Mouse (Mus musculus) kidney, embryonic 16.5 days (tissue): ENCODE measurements around the gene Phf11c. TPM values are rescaled to one million over a fixed set of nuclear protein-coding genes. Genes with fewer than 3 reads are reported as not detected.
A peak's percentile ranks its signal among the peaks of the same experiment; 100 is the strongest.
"Not testable (repeated sequence)": the region's sequence is repeated elsewhere in the genome, so short reads cannot be mapped to it uniquely, and the experiment has no call there.

Experiments used
- ATAC-seq: fragments of 200-750 bp; cut with Nextera tagmentation; 2 replicates; pipeline ENCODE4 v1.8.0; 2017; ENCODE audit warnings: moderate TSS enrichment; ENCODE audit not compliant: low FRiP score, low TSS enrichment
- H3K27ac ChIP-seq: fragments of 300-500 bp; sonication (generic); 2 replicates; pipeline ENCODE4 v1.5.1; 2014; ENCODE audit warnings: low read length
- H3K27me3 ChIP-seq: fragments of 300-500 bp; sonication (generic); 2 replicates; pipeline ENCODE4 v1.6.1; 2014; ENCODE audit warnings: low read length, control low read depth, mixed read lengths; ENCODE audit not compliant: insufficient read depth
- H3K36me3 ChIP-seq: fragments of 300-500 bp; sonication (generic); 2 replicates; pipeline ENCODE4 v1.6.1; 2014; ENCODE audit warnings: low read length, control low read depth, mixed read lengths; ENCODE audit not compliant: insufficient read depth
- H3K4me1 ChIP-seq: fragments of 300-500 bp; sonication (generic); 2 replicates; pipeline ENCODE4 v1.6.1; 2014; ENCODE audit warnings: low read length, control low read depth, mixed read lengths; ENCODE audit not compliant: insufficient read depth
- H3K4me2 ChIP-seq: fragments of 300-500 bp; sonication (generic); replicated peaks from 2 replicates; pipeline ENCODE4 v1.6.1; 2014; ENCODE audit warnings: low read depth, low read length
- H3K4me3 ChIP-seq: fragments of 300-500 bp; sonication (generic); 2 replicates; pipeline ENCODE4 v1.5.1; 2014; ENCODE audit warnings: mild to moderate bottlenecking, low read length
- H3K9ac ChIP-seq: fragments of 300-500 bp; sonication (generic); replicated peaks from 2 replicates; pipeline ENCODE4 v1.6.1; 2014; ENCODE audit warnings: low read length
- H3K9me3 ChIP-seq: fragments of 300-500 bp; sonication (generic); 2 replicates; pipeline ENCODE4 v1.6.1; 2016; ENCODE audit warnings: low read length, control low read depth
- WGBS: fragments of 180-500 bp; shearing (Covaris S2); extraction: QIAGEN DNeasy Blood & Tissue Kit; methylation state at CpG from one replicate; pipeline ENCODE4 v1.1.7; 2014; 5-methylcytosine and 5-hydroxymethylcytosine counted together
- polyA plus RNA-seq: library from polyadenylated mRNA; unstranded; fragments of >200 nt; fragmentation: Nextera tagmentation; extraction: Ambion mirVana; gene quantifications from 2 replicates; pipeline ENCODE4 v1.2.1, GENCODE M21; 2015

The Phf11c gene
- polyA plus RNA-seq, 1 experiment from 2014 or later: 0.74 TPM

- no peaks in the 10 kb centered on the region for H3K4me1 ChIP-seq
- ATAC-seq: no peak
These were observed 27.9 kb upstream of the Phf11c start for GRCm38 (mm10) chr14:59422912-59423663.

GRCm38 (mm10) chr14:59418171-59418570 is 23.0 kb upstream of the Phf11c start:
- no peak for ATAC-seq
- 89% methylated on average over 4 of the region's 4 CpGs for WGBS

More at GRCm38 (mm10) chr14:59422912-59423663, 27.9 kb upstream of the Phf11c start:
- Histone ChIP-seq H3K4me2 (no peak overlapping the region), H3K27ac (no peak overlapping the region), H3K9ac (no peak overlapping the region), H3K9me3 (no peaks in the 10 kb centered on the region), H3K4me3 (no peak overlapping the region), H3K36me3 (0 out of 2 replicates have a peak, but pooled peaks cover 6% of the 10 kb centered on the region), H3K27me3 (no peaks in the 10 kb centered on the region)
- WGBS: 58% methylated on average over 11 of the region's 11 CpGs

GRCm38 (mm10) chr14:59414979-59415378 is 19.8 kb upstream of the Phf11c start:
- ATAC-seq, H3K4me3 ChIP-seq, H3K9ac ChIP-seq, H3K27ac ChIP-seq, H3K9me3 ChIP-seq, H3K4me1 ChIP-seq, H3K4me2 ChIP-seq, H3K27me3 ChIP-seq: not testable (repeated sequence)
- WGBS: 89% methylated on average over 2 of the region's 2 CpGs
- peaks cover 20% of the 10 kb centered on the region for H3K36me3 ChIP-seq

More at GRCm38 (mm10) chr14:59418171-59418570, 23.0 kb upstream of the Phf11c start:
- no peaks in the 10 kb centered on the region for H3K4me1 ChIP-seq
- no peak overlapping the region for H3K4me2 ChIP-seq
- peaks cover 17% of the 10 kb centered on the region for H3K36me3 ChIP-seq
- no peak overlapping the region for H3K9ac ChIP-seq
- H3K4me3 ChIP-seq: no peak overlapping the region
- no peaks in the 10 kb centered on the region for H3K27me3 ChIP-seq
- H3K9me3 ChIP-seq: no peaks in the 10 kb centered on the region
- H3K27ac ChIP-seq: no peak overlapping the region

GRCm38 (mm10) chr14:59396999-59397398 is 1.8 kb upstream of the Phf11c start:
- H3K27ac ChIP-seq: no peak overlapping the region
- 76% methylated on average over 2 of the region's 2 CpGs for WGBS
- H3K9me3 ChIP-seq: no peaks in the 10 kb centered on the region
- no peak overlapping the region for H3K4me2 ChIP-seq
- H3K4me1 ChIP-seq: no peaks in the 10 kb centered on the region
- no peak overlapping the region for H3K9ac ChIP-seq
- H3K36me3 ChIP-seq: no peaks in the 10 kb centered on the region
- no peaks in the 10 kb centered on the region for H3K27me3 ChIP-seq
- no peak for ATAC-seq
- no peak overlapping the region for H3K4me3 ChIP-seq

GRCm38 (mm10) chr14:59390181-59390580 is 5.0 kb downstream of the Phf11c start:
- 64% methylated on average over 4 of the region's 4 CpGs for WGBS
- not testable (repeated sequence) for H3K9me3 ChIP-seq, H3K27ac ChIP-seq, H3K9ac ChIP-seq, H3K4me1 ChIP-seq, H3K27me3 ChIP-seq, H3K4me2 ChIP-seq, H3K4me3 ChIP-seq, H3K36me3 ChIP-seq
- ATAC-seq: 0 out of 2 replicates have a peak, but pooled peaks have one; percentile 35

- ATAC-seq: no peak
- Histone ChIP-seq H3K9me3 (no peaks in the 10 kb centered on the region), H3K27me3 (no peaks in the 10 kb centered on the region), H3K9ac (no peak overlapping the region), H3K4me1 (no peaks in the 10 kb centered on the region), H3K36me3 (no peaks in the 10 kb centered on the region), H3K4me3 (no peak overlapping the region), H3K4me2 (no peak overlapping the region), H3K27ac (no peak overlapping the region)
- 77% methylated on average over 1 of the region's 1 CpGs for WGBS
These were observed 5.6 kb downstream of the Phf11c start for GRCm38 (mm10) chr14:59389532-59389931.

GRCm38 (mm10) chr14:59370348-59371068 is 24.7 kb downstream of the Phf11c start:
- Histone ChIP-seq H3K4me3 (no peak overlapping the region), H3K27ac (no peak overlapping the region), H3K4me2 (no peak overlapping the region), H3K36me3 (no peaks in the 10 kb centered on the region), H3K9me3 (peaks cover 15% of the 10 kb centered on the region), H3K27me3 (no peaks in the 10 kb centered on the region), H3K4me1 (no peaks in the 10 kb centered on the region), H3K9ac (no peak overlapping the region)
- WGBS: 92% methylated on average over 25 of the region's 25 CpGs
- ATAC-seq: no peak

GRCm38 (mm10) chr14:59366386-59367105 is 28.6 kb downstream of the Phf11c start:
- Histone ChIP-seq H3K9ac (no peak overlapping the region), H3K27ac (no peak overlapping the region), H3K4me2 (no peak overlapping the region), H3K9me3 (peaks cover 9% of the 10 kb centered on the region), H3K4me3 (no peak overlapping the region), H3K4me1 (no peaks in the 10 kb centered on the region), H3K27me3 (no peaks in the 10 kb centered on the region), H3K36me3 (no peaks in the 10 kb centered on the region)
- ATAC-seq: no peak
- 74% methylated on average over 8 of the region's 8 CpGs for WGBS

GRCm38 (mm10) chr14:59365244-59365644 is 29.9 kb downstream of the Phf11c start, which contains the start of gene Phf11d:
TSS of gene Phf11d (minus strand) at chr14:59365470.
- WGBS: 83% methylated on average over 6 of the region's 6 CpGs
- Histone ChIP-seq H3K9ac (no peak within 1 kb of the TSS), H3K9me3 (no peaks in the 10 kb centered on the region), H3K4me2 (no peak within 1 kb of the TSS), H3K27me3 (no peaks in the 10 kb centered on the region), H3K27ac (no peak within 1 kb of the TSS), H3K4me1 (no peaks in the 10 kb centered on the region), H3K36me3 (no peaks in the 10 kb centered on the region), H3K4me3 (no peak within 1 kb of the TSS)
- no peak for ATAC-seq
